Mouse (Mus musculus) liver, postnatal 0 days (tissue): Measurements from ENCODE around the gene Gadd45b. TPM values are rescaled to one million over a fixed set of nuclear protein-coding genes. Genes with fewer than 3 reads are reported as not detected.

Experiments
- ATAC-seq: fragments of 200-750 bp; cut with Nextera tagmentation; 2 replicates; pipeline ENCODE4 v1.8.0; 2017; ENCODE audit warnings: mild to moderate bottlenecking, moderate library complexity
- DNase-seq: peaks from one replicate; pipeline ENCODE4 v3.0.0-alpha.2; 2016
- H3K27ac ChIP-seq: fragments of 300-500 bp; sonication (generic); 2 replicates; pipeline ENCODE4 v1.5.1; 2014; ENCODE audit warnings: antibody characterized with exemption, moderate library complexity, mild to moderate bottlenecking, low read depth
- H3K27me3 ChIP-seq: fragments of 300-500 bp; sonication (generic); 2 replicates; pipeline ENCODE4 v1.6.1; 2014; ENCODE audit warnings: low read length, control low read depth, mixed read lengths; ENCODE audit not compliant: insufficient read depth
- H3K36me3 ChIP-seq: fragments of 300-500 bp; sonication (generic); replicated peaks from 2 replicates; pipeline ENCODE4 v1.6.1; 2014; ENCODE audit warnings: mild to moderate bottlenecking, control low read depth, low read length, moderate library complexity, mixed read lengths; ENCODE audit not compliant: insufficient read depth
- H3K4me1 ChIP-seq: fragments of 300-500 bp; sonication (generic); 2 replicates; pipeline ENCODE4 v1.6.1; 2014; ENCODE audit warnings: antibody characterized with exemption, mild to moderate bottlenecking, control low read depth; ENCODE audit not compliant: insufficient read depth
- H3K4me2 ChIP-seq: fragments of 300-500 bp; sonication (generic); 2 replicates; pipeline ENCODE4 v1.6.1; 2014; ENCODE audit warnings: low read depth, mild to moderate bottlenecking, low read length, moderate library complexity, mixed read lengths
- H3K4me3 ChIP-seq: fragments of 300-500 bp; sonication (generic); 2 replicates; pipeline ENCODE4 v1.5.1; 2014; ENCODE audit warnings: low read depth, low read length
- H3K9ac ChIP-seq: fragments of 300-500 bp; sonication (generic); replicated peaks from 2 replicates; pipeline ENCODE4 v1.6.1; 2014; ENCODE audit warnings: mild to moderate bottlenecking, moderate library complexity
- H3K9me3 ChIP-seq: fragments of 300-500 bp; sonication (generic); 2 replicates; pipeline ENCODE4 v1.6.1; 2016; ENCODE audit warnings: mild to moderate bottlenecking, control low read depth, low read length, mixed read lengths
- CTCF ChIP-seq: sonication (generic); IDR thresholded peaks from 2 replicates; pipeline ENCODE4 v1.5.1; 2016; ENCODE audit warnings: antibody characterized with exemption, low read depth
- EP300 ChIP-seq: IDR thresholded peaks from 2 replicates; pipeline ENCODE4 v1.6.1; 2016; ENCODE audit warnings: antibody characterized with exemption, low read depth, mild to moderate bottlenecking
- WGBS: fragments of 180-500 bp; shearing (Covaris S2); extraction: QIAGEN DNeasy Blood & Tissue Kit; methylation state at CpG from one replicate; pipeline ENCODE4 v1.1.7; 2014; ENCODE audit not compliant: insufficient replicate concordance; 5-methylcytosine and 5-hydroxymethylcytosine counted together
- polyA plus RNA-seq: library from polyadenylated mRNA; unstranded; fragments of >200 nt; fragmentation: Nextera tagmentation; extraction: Ambion mirVana; gene quantifications from 2 replicates; pipeline ENCODE4 v1.2.1, GENCODE M21; 2015

Gadd45b gene
- polyA plus RNA-seq, result 17.3 and 18.7 TPM in 2 replicates

DNA sequence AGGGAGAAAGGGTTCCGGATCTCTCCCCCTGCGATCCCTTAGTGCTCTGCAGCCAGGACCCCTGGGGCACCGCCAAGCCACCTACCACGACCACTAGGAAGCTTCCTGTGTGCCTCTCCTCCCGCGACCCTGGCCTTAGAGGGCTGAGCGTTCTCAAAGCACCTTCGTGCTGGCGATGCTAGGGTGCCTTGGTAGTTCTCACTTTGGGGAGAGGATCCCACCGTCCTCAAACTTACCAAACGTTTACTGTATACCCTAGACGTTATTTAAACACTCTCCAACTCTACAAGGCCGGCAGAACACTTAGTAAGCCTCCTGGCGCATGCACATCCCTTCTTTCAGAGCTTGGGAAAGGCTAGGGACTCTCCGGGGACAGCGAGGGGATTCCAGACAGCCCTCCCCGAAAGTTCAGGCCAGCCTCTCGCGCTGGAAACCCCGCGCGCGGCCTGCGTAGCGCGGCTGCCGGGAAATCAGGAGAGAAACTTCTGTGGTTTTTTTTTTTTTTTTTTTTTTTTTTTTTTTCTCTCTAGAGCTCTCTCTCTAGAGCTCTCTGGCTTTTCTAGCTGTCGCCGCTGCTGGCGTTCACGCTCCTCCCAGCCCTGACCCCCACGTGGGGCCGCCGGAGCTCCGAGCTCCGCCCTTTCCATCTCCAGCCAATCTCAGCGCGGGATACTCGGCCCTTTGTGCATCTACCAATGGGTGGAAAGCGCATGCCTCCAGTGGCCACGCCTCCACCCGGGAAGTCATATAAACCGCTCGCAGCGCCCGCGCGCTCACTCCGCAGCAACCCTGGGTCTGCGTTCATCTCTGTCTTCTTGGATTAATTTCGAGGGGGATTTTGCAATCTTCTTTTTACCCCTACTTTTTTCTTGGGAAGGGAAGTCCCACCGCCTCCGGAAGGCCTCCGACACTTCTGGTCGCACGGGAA lies at the start of gene Gadd45b:
TSS of gene Gadd45b (plus strand) at position 775 of the 928 bp plus-strand sequence.
- Histone ChIP-seq H3K36me3 (no peaks in the 10 kb centered on the region), H3K4me3 (peak within 1 kb of the TSS; percentile 75), H3K9ac (peak within 1 kb of the TSS; percentile 85), H3K27me3 (peaks cover 39% of the 10 kb centered on the region), H3K4me1 (peaks cover 49% of the 10 kb centered on the region), H3K27ac (peak within 1 kb of the TSS; percentile 88), H3K9me3 (no peaks in the 10 kb centered on the region), H3K4me2 (peak within 1 kb of the TSS; percentile 92)
- under 1% methylated on average over 55 of the region's 56 CpGs for WGBS
- TF ChIP-seq EP300 (peak; percentile 30), CTCF (no peak)
- DNase-seq (peak; percentile 97), ATAC-seq (peak; percentile 80)

GRCm38 (mm10) chr10:80880131-80880641 lies 49.7 kb upstream of the Gadd45b start:
- WGBS, result 6% methylated on average over 5 of the region's 5 CpGs
- Histone ChIP-seq H3K4me2 (peak overlapping the region; percentile 37), H3K4me1 (peaks cover 5% of the 10 kb centered on the region; the same call in 1 of the 2 replicates), H3K27me3 (no peaks in the 10 kb centered on the region), H3K9me3 (no peaks in the 10 kb centered on the region), H3K9ac (no peak overlapping the region), H3K4me3 (no peak overlapping the region), H3K27ac (peak overlapping the region; percentile 51; the same call in 1 of the 2 replicates), H3K36me3 (no peaks in the 10 kb centered on the region)
- peak; percentile 80 for TF ChIP-seq EP300
- TF ChIP-seq CTCF, result peak; percentile 97
- ATAC-seq, result peak; percentile 81
- DNase-seq, result peak; percentile 88

- no peak for ATAC-seq
- no peaks in the 10 kb centered on the region for H3K9me3 ChIP-seq
- 0 out of 2 replicates have a peak overlapping the region, but pooled peaks have one; percentile 37 for H3K4me2 ChIP-seq
- no peaks in the 10 kb centered on the region for H3K36me3 ChIP-seq
- no peak overlapping the region for H3K4me3 ChIP-seq
- DNase-seq, result no peak
- peaks cover 5% of the 10 kb centered on the region; the same call in 1 of the 2 replicates for H3K4me1 ChIP-seq
- no peaks in the 10 kb centered on the region for H3K27me3 ChIP-seq
- H3K27ac ChIP-seq, result peak overlapping the region; percentile 51; the same call in 1 of the 2 replicates
- TF ChIP-seq CTCF (no peak; the same call in 1 of the 2 replicates), EP300 (no peak)
- WGBS, result 72% methylated on average over 2 of the region's 2 CpGs
- H3K9ac ChIP-seq, result no peak overlapping the region
Measured at GRCm38 (mm10) chr10:80880901-80881300, 49.0 kb upstream of the Gadd45b start.

- Histone ChIP-seq H3K9me3 (no peaks in the 10 kb centered on the region), H3K27ac (no peak overlapping the region), H3K4me1 (peaks cover 5% of the 10 kb centered on the region; the same call in 1 of the 2 replicates), H3K36me3 (no peaks in the 10 kb centered on the region), H3K27me3 (no peaks in the 10 kb centered on the region), H3K4me3 (no peak overlapping the region), H3K4me2 (no peak overlapping the region), H3K9ac (no peak overlapping the region)
- peak; percentile 91 for TF ChIP-seq CTCF
- TF ChIP-seq EP300, result no peak
- 25% methylated on average over 10 of the region's 10 CpGs for WGBS
- DNase-seq, result peak; percentile 88
- no peak for ATAC-seq
Measured at GRCm38 (mm10) chr10:80881301-80881700, 48.6 kb upstream of the Gadd45b start.

- peaks cover 12% of the 10 kb centered on the region; the same call in 1 of the 2 replicates for H3K27me3 ChIP-seq
- no peak overlapping the region for H3K9ac ChIP-seq
- H3K4me1 ChIP-seq, result no peaks in the 10 kb centered on the region
- no peak for TF ChIP-seq CTCF
- no peak for TF ChIP-seq EP300
- no peak for ATAC-seq
- no peaks in the 10 kb centered on the region for H3K9me3 ChIP-seq
- no peak overlapping the region for H3K4me2 ChIP-seq
- no peaks in the 10 kb centered on the region for H3K36me3 ChIP-seq
- DNase-seq, result no peak
- no peak overlapping the region for H3K27ac ChIP-seq
- 53% methylated on average over 11 of the region's 11 CpGs for WGBS
- no peak overlapping the region for H3K4me3 ChIP-seq
Measured at GRCm38 (mm10) chr10:80887181-80887580, 42.7 kb upstream of the Gadd45b start.

- Histone ChIP-seq H3K4me2 (no peak overlapping the region), H3K9me3 (no peaks in the 10 kb centered on the region), H3K27ac (no peak overlapping the region), H3K36me3 (peaks cover 12% of the 10 kb centered on the region; the same call in 1 of the 2 replicates), H3K27me3 (peaks cover 2% of the 10 kb centered on the region; the same call in 1 of the 2 replicates), H3K9ac (no peak overlapping the region), H3K4me1 (peaks cover 12% of the 10 kb centered on the region), H3K4me3 (no peak overlapping the region)
- ATAC-seq (no peak), DNase-seq (no peak)
- TF ChIP-seq CTCF (no peak), EP300 (no peak)
- WGBS, result 79% methylated on average over 7 of the region's 7 CpGs
Measured at GRCm38 (mm10) chr10:80895100-80895499, 34.8 kb upstream of the Gadd45b start.
